Mouse (Mus musculus): ENCODE data around the gene Tom1l2. TPM values are rescaled to one million over a fixed set of nuclear protein-coding genes. Genes with fewer than 3 reads are reported as not detected.

Gene Tom1l2
- polyA plus RNA-seq, 1 experiment from 2014 or later: 18.0 TPM

DNA sequence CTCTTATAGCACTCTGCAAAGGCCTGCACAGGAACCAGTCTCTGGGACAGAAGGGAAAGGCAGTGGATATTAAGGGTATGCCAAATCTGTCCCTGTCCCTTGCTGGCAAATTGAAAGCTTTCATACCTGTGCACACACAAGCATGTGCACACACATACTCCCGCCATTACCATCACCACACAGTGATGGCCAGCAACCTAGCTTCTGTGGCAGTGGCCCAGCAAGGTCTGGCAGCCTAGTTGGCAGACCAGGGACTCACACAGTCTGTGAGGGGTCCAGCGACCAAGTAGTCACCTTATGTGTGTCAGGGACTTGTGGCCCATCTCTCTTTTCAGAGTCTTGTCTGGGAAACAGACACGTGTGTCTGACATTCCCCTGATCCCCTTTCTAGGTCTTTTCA is 141.6 kb downstream of the Tom1l2 start:
- H3K36me3 ChIP-seq (replicated peaks): peaks cover 29% of the 10 kb centered on the region
- H3K4me1 ChIP-seq: peaks cover 87% of the 10 kb centered on the region
- H3K4me3 ChIP-seq: peak overlapping the region; percentile 58

DNA sequence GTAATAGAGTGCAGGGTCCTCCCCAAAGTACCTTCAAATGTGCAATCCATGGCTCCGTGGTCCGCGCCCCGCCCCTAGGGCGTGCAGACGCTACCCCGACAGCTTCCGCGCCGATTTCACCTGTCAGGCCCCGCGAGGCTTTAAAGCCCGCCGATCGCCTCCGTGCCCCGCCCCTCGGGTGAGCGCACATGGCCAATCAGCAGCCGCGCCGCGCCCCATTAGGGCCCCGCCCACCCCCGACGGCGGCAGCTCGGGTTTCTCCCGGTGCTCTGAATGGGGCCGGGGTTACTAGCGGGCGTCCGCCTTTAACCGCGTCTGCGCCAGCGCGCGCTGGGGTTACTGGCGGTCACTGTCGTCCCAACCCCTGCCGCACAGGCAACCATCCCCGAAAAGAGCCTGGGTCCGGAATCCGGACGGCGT is 142.4 kb downstream of the Tom1l2 start:
- H3K9me3 ChIP-seq: no peaks in the 10 kb centered on the region
- H3K27ac ChIP-seq: peak overlapping the region; percentile 89
- peak; percentile 96 for DNase-seq (ENCODE audit: extremely low spot score, low spot score)
- H3K27me3 ChIP-seq (ENCODE audit: poor library complexity, severe bottlenecking): no peaks in the 10 kb centered on the region
- peaks cover 31% of the 10 kb centered on the region for H3K36me3 ChIP-seq (replicated peaks)
- peak overlapping the region; percentile 58 for H3K4me3 ChIP-seq
- peaks cover 81% of the 10 kb centered on the region for H3K4me1 ChIP-seq
- WGBS: under 1% methylated on average over 47 of the region's 47 CpGs

More for the DNA sequence above, 141.6 kb downstream of the Tom1l2 start:
- H3K27me3 ChIP-seq (ENCODE audit: poor library complexity, severe bottlenecking): no peaks in the 10 kb centered on the region
- 68% methylated on average over 3 of the region's 3 CpGs for WGBS
- peak overlapping the region; percentile 89 for H3K27ac ChIP-seq
- H3K9me3 ChIP-seq: no peaks in the 10 kb centered on the region
- DNase-seq (ENCODE audit: extremely low spot score, low spot score): no peak

DNA sequence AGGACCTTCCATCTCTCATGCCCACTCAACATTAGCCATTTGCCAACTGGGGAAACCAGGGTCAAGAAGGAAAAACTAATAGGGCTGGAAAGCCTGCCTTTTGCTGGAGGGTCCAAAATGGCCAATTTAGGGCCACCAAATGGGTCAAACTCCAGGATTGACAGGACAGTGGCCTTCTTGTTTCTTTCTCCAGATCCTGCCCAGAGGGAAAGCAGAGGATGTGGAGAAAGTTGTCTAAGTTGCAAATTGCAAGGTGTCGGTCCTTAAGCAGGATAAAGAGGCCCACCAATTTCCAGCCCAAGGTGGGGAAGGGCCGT is 142.8 kb downstream of the Tom1l2 start:
- no peaks in the 10 kb centered on the region for H3K27me3 ChIP-seq (ENCODE audit: poor library complexity, severe bottlenecking)
- DNase-seq (ENCODE audit: extremely low spot score, low spot score): no peak
- WGBS: 5% methylated on average over 2 of the region's 2 CpGs
- H3K27ac ChIP-seq: peak overlapping the region; percentile 89
- H3K4me1 ChIP-seq: peaks cover 80% of the 10 kb centered on the region
- no peaks in the 10 kb centered on the region for H3K9me3 ChIP-seq
- peaks cover 34% of the 10 kb centered on the region for H3K36me3 ChIP-seq (replicated peaks)
- peak overlapping the region; percentile 58 for H3K4me3 ChIP-seq

DNA sequence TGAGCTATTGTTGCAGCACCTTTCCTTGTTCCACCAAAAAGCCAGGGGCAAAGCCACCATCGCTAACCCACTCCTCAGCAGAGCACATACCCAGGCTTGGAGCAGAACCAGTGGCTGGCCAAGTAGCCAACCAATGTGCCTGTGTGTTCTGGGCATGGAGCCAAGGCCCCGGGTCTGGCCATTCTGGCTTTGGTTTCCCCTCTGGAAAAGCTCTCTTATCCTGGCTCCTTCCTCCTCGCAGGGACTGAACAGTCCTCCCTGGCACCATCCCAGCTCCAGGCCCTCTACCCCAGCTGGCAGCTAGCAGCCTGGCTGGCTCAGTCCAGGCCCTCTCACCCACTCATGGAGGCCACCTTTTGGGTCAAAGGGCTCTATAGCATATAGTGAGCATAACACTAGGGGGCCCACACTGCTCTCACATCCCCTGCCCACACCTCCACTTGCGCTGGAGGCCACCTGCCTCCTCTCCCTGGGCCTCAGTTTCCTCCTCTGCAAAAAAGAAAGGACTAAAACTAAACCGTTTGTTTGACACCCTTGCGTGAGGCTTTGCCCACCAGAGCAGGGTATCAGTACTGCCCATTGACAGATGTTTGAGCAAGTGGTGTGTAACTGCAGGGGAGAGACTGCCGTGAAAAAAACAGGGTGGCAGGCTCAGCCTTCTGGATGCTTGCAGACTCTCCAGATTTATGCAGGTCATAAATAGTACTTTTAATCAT is 143.3 kb downstream of the Tom1l2 start:
- Histone ChIP-seq H3K36me3 (replicated peaks) (peaks cover 39% of the 10 kb centered on the region), H3K27me3 (ENCODE audit: poor library complexity, severe bottlenecking) (no peaks in the 10 kb centered on the region), H3K4me1 (peaks cover 80% of the 10 kb centered on the region), H3K4me3 (peak overlapping the region; percentile 58), H3K27ac (peak overlapping the region; percentile 89), H3K9me3 (no peaks in the 10 kb centered on the region)
- DNase-seq (ENCODE audit: extremely low spot score, low spot score): no peak
- 68% methylated on average over 7 of the region's 7 CpGs for WGBS

DNA sequence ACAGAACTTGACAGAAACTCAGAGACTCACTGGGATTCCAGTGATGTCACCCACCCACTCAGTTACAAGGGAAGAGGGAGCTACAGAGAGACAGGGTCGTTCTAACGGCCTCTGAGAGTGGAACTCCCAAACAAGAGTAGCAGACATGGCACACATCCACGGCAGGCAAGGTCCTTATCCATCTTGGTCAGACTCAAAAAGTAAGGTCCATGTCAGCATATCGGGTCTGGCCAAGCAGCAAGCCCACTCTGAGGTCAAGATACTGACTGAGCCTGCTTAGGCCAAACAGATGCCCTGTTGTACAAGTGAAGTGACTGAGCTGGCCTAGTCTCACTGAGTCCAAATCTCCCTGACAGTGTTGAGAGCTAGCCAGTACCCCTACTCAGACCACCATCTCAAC is 144.0 kb downstream of the Tom1l2 start:
- H3K4me1 ChIP-seq: peaks cover 77% of the 10 kb centered on the region
- H3K36me3 ChIP-seq (replicated peaks): peaks cover 46% of the 10 kb centered on the region
- H3K27me3 ChIP-seq (ENCODE audit: poor library complexity, severe bottlenecking): no peaks in the 10 kb centered on the region
- peak overlapping the region; percentile 89 for H3K27ac ChIP-seq
- no peaks in the 10 kb centered on the region for H3K9me3 ChIP-seq
- H3K4me3 ChIP-seq: peak overlapping the region; percentile 58
- no peak for DNase-seq (ENCODE audit: extremely low spot score, low spot score)
- 58% methylated on average over 4 of the region's 4 CpGs for WGBS

DNA sequence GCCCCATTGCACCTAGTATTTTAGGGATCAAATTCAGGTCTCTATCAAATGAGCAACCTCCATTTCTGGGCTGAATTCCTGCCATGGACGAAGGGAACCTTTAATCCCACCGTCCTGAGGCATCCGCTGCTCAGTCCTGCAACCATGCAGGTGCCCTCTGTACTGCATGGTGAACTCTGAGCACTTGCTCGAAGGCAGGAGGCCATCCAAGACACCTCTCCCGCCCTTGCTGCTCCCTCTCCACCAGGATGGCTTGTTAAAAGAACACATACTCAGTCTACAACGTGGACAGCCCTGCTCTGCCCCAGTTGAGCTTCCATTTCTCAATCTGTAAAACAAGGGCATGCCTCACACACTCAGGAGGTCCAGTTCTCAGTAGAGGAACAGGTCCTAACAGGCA is 144.5 kb downstream of the Tom1l2 start:
- WGBS: 65% methylated on average over 6 of the region's 6 CpGs
- H3K36me3 ChIP-seq (replicated peaks): peaks cover 51% of the 10 kb centered on the region
- peak overlapping the region; percentile 58 for H3K4me3 ChIP-seq
- no peaks in the 10 kb centered on the region for H3K27me3 ChIP-seq (ENCODE audit: poor library complexity, severe bottlenecking)
- H3K9me3 ChIP-seq: no peaks in the 10 kb centered on the region
- peaks cover 72% of the 10 kb centered on the region for H3K4me1 ChIP-seq
- no peak for DNase-seq (ENCODE audit: extremely low spot score, low spot score)
- H3K27ac ChIP-seq: peak overlapping the region; percentile 89

DNA sequence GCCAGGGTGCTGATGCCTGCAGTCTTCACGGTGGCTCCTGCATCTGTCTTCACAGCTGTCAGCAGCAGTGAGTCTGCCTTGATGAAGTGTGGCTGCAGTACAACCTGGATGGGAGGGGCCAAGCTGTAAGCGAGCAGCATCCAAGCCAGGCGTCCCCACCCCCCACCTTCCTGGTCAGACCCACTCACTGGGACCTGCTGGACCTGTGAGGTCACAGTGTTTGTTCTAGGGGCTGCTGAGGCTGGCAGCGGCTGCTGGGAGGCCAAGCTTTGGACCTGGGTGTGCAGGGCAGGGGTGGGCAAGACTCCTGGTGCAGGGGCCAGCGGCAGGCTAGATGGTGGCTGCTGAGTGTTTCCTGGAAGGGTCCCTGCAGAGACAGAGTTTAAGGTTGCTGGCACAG is 146.5 kb downstream of the Tom1l2 start:
- Histone ChIP-seq H3K36me3 (replicated peaks) (peaks cover 71% of the 10 kb centered on the region), H3K27me3 (ENCODE audit: poor library complexity, severe bottlenecking) (no peaks in the 10 kb centered on the region), H3K4me1 (peaks cover 52% of the 10 kb centered on the region), H3K4me3 (no peak overlapping the region), H3K9me3 (no peaks in the 10 kb centered on the region), H3K27ac (0 out of 2 replicates have a peak overlapping the region, but pooled peaks have one; percentile 89)
- 85% methylated on average over 5 of the region's 5 CpGs for whole genome bisulfite sequencing
- no peak for DNase-seq (ENCODE audit: extremely low spot score, low spot score)

DNA sequence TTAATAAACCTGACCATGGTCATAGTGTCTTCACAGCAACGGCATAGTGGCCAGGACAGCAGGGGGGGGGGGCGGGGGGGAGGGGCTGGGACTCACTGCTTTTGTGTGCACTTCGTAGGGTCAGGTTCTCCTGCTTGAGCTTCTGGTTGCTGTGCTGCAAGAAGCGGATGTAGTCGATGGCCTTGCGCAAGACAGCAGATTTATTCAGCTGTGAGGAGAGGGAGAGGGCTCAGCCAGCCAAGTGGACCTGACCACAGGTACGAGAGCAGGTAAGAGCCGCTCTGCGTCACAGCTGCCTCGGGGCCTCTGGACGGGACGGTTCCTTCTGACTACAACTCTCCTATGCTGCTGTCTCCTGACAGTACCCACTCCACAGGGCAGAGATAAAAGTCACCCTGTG is 147.7 kb downstream of the Tom1l2 start:
- H3K27ac ChIP-seq: no peak overlapping the region
- no peaks in the 10 kb centered on the region for H3K9me3 ChIP-seq
- WGBS: 88% methylated on average over 12 of the region's 12 CpGs
- no peak for DNase-seq (ENCODE audit: extremely low spot score, low spot score)
- H3K4me1 ChIP-seq: peaks cover 51% of the 10 kb centered on the region
- H3K4me3 ChIP-seq: no peak overlapping the region
- no peaks in the 10 kb centered on the region for H3K27me3 ChIP-seq (ENCODE audit: poor library complexity, severe bottlenecking)
- peaks cover 83% of the 10 kb centered on the region for H3K36me3 ChIP-seq (replicated peaks)

DNA sequence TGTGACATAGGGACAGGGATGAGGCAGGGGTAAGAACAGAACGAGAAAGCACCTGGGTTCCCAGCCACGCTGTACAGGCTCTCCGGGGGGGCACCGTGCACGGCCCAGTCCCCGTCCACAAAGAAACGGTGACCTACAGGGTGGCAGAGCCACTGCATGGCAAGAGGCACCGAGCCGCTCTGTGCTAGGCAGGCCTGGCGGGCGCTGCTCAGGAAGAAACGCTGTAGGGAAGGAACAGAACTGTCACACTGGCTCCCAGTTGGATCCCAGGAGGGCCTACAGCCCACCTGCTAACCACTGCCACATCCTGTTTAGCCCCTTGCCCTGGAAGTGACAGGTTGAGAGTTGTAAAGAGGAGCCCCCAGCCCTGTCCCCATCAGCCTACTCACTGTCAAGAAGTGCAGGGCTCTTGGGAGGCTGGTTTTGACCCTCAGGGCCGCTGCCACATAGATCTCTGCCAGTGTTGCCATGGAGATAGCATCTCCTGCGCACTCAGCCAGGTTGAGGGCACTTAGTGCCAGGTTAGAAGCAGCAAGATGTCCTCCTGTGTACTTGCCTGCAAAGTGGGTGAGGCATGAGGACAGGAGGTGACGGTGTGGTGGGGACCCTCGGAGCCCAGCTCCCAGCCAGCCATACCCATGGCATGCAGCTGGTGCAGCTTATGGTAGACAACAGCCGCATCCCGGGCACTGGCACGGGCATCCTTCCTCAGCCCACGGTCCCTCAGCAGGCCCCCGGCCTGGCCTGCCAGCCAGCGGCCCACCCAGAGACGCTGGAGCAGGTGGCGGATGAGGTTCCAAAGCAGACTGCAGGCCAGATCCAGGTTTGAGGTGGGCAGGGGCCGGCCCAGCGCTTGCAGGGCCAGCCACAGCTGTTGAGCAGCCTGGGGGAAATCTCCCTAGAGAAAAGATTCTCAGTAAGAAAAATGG is 149.7 kb downstream of the Tom1l2 start:
- Histone ChIP-seq H3K4me1 (peaks cover 36% of the 10 kb centered on the region), H3K9me3 (no peaks in the 10 kb centered on the region), H3K36me3 (replicated peaks) (peaks cover 99% of the 10 kb centered on the region), H3K27me3 (ENCODE audit: poor library complexity, severe bottlenecking) (no peaks in the 10 kb centered on the region), H3K4me3 (no peak overlapping the region), H3K27ac (peak overlapping the region; percentile 40; the same call in 1 of the 2 replicates)
- 94% methylated on average over 26 of the region's 26 CpGs for WGBS
- no peak for DNase-seq (ENCODE audit: extremely low spot score, low spot score)

DNA sequence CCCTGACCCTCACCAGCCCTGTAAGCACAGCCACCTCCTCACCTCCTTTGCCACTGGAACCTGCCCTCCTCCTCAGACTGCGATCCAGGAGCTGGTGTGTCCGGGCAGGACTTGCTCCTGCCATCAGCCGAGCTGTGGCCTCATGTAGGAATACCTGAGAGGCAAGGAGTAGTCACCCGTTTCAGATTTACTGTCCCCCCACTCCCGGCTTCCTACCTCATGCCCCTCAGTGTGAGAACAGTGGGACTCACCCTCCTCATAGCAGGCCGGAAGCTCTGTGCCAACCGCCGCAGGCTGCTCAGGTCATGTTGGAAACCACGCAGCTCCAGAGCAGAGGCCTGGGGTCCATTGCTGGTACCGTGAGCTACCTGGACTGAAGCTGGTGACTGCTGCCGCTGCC is 152.3 kb downstream of the Tom1l2 start:
- H3K27me3 ChIP-seq (ENCODE audit: poor library complexity, severe bottlenecking): no peaks in the 10 kb centered on the region
- 91% methylated on average over 11 of the region's 11 CpGs for WGBS
- no peak for DNase-seq (ENCODE audit: extremely low spot score, low spot score)
- no peaks in the 10 kb centered on the region for H3K9me3 ChIP-seq
- H3K4me1 ChIP-seq: peaks cover 16% of the 10 kb centered on the region
- no peak overlapping the region for H3K4me3 ChIP-seq
- H3K36me3 ChIP-seq (replicated peaks): peaks cover 98% of the 10 kb centered on the region
- peak overlapping the region; percentile 79; the same call in 1 of the 2 replicates for H3K27ac ChIP-seq

DNA sequence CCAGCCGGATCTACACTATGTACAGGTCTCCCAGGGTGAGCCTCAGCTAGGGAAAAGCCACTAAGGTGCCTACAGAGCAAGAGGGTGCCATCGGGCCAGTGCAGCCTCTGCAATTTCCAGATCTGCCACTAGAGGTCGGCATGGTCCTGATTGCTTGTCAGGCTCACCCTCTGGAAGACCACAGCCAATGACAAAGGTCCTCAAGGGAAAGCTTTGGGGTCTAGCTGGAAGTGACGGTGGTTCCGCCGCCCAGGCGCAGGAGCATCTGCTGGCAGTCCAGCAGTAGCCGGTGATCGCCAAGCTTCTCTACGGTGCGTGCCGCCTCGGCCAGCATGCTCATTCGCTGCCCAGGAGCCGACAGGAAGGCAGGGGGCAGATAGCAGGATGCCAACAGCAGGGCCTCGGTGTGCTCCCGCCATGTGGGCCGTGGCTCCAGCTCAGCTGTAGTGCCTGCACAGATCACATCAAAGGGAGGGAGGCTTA is 153.0 kb downstream of the Tom1l2 start:
- 0 out of 2 replicates have a peak overlapping the region, but pooled peaks have one; percentile 0 for H3K4me3 ChIP-seq
- H3K9me3 ChIP-seq: peaks cover 5% of the 10 kb centered on the region
- peak; percentile 90 for DNase-seq (ENCODE audit: extremely low spot score, low spot score)
- H3K27me3 ChIP-seq (ENCODE audit: poor library complexity, severe bottlenecking): no peaks in the 10 kb centered on the region
- WGBS: 24% methylated on average over 18 of the region's 18 CpGs
- H3K27ac ChIP-seq: peak overlapping the region; percentile 79
- H3K36me3 ChIP-seq (replicated peaks): peaks cover 98% of the 10 kb centered on the region
- peaks cover 16% of the 10 kb centered on the region for H3K4me1 ChIP-seq

DNA sequence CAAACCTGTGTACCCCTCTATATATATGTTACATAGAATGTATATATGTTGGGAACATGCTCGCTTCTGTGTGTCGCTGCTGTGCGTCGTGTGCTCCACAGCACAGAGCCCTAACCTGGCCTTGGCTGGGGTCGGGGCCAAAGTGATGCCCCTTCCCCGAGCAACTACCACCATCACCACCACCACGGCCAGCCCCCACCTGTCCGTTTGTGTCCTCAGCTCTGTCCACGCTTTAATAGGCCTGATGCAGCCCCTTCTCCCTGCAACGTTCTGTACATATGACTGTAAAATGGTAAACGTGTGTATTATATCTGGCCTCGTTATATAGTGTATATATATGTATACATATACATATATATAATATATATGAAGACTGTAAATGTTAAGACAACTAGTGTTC is 154.1 kb downstream of the Tom1l2 start:
- Histone ChIP-seq H3K27ac (no peak overlapping the region), H3K4me3 (no peak overlapping the region), H3K27me3 (ENCODE audit: poor library complexity, severe bottlenecking) (no peaks in the 10 kb centered on the region), H3K9me3 (peaks cover 12% of the 10 kb centered on the region), H3K36me3 (replicated peaks) (peaks cover 98% of the 10 kb centered on the region), H3K4me1 (peaks cover 16% of the 10 kb centered on the region)
- DNase-seq (ENCODE audit: extremely low spot score, low spot score): no peak
- 92% methylated on average over 12 of the region's 12 CpGs for WGBS

Data from forebrain, embryonic 10.5 days (tissue).